Mouse (Mus musculus): ENCODE measurements at regions not wholly inside any gene's neighbourhood (a gene's known extent, or its start where the extent isn't known, plus 50 kb on each side); places are given as distances from the start of the nearest gene placed in this dataset.

DNA sequence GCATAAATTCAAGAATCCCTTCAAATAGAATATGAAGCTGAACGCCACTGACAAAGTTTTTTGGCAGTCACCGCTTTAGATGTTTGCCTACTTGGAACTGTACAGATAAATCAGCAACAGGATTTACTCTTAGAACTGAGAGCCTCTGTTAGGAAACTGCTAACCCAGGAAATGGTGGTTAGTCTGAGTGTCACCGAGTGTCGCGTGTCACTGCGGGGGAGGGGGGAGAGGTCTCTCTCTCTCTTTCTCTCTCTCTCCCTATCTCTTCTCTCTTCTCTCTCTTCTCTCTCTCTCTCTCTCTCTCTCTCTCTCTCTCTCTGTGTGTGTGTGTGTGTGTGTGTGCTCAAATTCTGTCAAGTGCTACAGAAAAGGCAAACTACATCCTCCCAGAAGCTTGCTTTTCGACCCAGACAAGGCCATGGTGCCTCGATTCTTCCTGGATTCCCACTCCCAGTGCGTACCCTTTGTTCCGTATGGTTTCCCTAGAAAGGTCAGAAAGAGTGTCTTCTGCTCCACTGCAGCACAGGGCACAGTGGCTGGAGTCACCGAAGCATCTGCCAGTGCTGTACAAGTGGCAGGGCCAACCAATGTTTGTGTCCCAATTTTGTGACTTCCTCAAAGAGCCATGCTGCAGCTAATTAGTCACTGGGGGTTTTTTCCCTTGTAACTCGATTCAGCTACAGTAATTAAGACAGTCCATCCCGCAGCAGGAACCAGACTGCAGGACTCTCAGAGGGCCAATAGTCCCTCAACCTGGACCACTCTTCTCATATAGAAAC, 87.0 kb downstream of the Cog6 start:
- DNase-seq (ENCODE audit: low spot score in 2 of 2): no peak

DNA sequence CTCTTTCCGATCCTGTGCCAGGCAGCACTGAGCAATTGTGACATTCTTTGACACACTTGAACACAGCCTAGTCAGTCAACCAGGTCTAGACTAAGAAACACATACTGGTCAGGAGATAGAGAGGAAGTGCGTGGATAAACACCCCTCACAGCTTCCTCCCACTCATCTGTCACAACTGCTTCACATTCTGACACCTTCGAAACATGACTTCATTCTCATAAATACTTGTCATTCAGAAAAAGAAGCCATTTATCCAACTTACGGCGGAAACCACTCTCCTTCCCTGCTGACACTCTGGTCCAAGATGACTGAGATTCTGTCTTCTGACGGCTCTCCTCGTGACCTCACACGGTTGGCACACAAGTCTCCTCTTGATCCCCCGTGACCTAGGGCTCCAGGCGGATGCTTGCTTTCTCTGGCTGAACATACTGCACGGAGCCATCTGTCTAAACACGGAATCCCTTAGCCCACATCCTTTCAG, 89.6 kb downstream of the Cog6 start:
- no peak for DNase-seq (ENCODE audit: low spot score in 2 of 2)

DNA sequence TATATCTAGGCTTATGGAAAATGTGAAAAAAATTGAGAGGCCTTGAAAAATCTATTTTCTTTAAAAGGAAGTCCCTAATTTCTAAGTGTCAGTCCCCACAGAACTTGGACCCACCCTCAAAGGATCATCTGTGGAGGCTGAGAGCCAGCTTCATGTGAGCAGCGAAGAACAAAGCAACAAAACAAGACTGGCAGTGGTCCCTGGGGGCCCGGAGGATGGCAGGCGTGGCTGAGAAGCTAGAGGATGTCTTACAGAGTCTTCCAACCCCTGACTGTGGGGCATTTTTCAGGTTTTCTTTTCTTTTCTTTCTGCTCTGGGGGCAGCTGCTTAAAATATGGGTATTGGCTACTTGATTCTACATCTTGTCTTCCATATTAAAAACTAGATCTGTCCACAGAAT, 90.5 kb downstream of the Cog6 start:
- DNase-seq (ENCODE audit: low spot score in 2 of 2): no peak

DNA sequence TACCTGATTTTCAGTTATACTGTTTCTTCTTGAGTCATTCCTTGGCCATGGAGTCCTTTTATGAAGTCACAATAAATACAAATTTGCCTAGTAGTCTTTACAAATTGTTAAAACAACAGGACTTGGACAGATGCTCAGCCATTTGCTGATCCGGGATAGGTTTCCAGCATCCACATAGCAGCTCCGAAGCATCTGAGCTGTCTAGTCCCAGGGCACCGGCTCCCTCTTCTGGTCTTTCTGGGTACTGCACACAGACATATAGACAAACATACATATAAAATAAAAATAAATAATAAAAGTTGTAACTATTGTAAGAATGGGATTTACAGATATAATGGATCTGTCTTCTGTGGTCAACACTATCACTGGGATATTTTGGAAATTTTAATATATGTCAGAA, 91.8 kb downstream of the Cog6 start:
- no peak for DNase-seq (ENCODE audit: low spot score in 2 of 2)

DNA sequence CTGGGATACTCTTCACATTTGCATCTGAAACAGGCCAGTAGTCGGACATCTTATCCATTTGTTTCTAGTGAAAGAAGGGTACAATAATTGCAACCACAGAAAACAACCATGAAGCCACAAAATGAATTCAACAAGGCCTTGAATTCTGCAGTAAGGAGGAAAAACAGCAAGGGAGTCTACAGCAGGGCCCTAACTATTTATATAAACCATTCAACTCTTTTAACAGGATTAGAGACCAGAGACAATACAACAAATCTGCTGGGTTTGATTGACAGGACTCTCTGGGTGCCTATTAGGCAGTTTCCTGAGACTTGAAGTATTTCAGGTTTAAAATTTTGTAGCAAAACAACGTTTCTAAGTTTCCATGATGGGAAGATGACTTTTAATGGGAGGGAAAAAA, 92.4 kb downstream of the Cog6 start:
- no peak for DNase-seq (ENCODE audit: low spot score in 2 of 2)

DNA sequence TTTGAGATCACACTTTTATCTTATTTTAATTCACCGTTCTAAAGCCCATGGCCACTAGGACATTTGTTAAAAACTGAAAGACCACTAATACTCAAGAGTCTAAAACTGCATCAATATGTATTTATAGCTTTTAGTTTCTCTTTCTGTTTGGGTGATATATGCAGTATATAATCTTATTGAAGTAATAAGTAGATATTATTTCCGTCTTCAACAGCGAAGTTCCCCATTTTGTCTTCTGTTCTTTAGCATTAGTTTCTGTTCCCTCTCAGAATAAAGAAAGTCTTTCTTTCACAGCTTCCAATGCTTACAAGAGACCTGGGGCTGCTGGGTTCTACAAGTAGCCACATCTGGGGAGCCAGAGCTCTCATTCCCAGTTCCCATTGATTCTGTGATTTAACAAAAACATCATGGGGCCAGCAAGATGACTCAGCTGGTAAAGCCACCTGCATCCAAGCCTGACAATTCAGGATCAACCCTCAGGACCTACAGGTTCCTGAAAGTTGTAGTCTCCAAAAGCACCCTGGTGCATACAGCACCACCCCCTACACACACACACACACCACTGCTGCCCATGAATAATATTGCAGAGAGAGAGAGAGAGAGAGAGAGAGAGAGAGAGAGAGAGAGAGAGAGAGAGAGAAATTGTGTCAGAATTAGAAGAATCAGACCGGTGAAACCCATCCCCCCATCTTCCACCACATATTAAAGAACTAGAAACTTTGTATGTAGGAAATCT, 93.0 kb downstream of the Cog6 start:
- no peak for DNase-seq (ENCODE audit: low spot score in 2 of 2)

DNA sequence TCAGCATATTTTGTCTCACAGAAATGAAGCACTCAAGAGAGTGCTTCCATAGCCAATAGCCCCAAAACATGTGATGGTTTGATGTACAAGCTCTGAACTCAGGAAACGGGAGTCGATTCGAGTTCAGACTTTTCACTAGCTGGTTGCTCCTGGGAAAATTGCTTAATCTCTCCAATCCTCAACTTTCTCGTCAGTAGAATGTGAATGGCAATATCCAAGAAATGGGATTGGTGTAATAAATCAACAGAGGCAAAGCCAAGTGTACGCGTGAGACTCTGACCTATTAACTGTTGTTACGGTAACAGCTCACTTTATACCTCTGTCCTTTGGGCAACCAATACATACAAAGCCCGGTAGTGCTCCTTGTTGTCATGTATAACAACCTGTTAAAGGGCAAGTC, 94.6 kb downstream of the Cog6 start:
- DNase-seq (ENCODE audit: low spot score in 2 of 2): no peak

DNA sequence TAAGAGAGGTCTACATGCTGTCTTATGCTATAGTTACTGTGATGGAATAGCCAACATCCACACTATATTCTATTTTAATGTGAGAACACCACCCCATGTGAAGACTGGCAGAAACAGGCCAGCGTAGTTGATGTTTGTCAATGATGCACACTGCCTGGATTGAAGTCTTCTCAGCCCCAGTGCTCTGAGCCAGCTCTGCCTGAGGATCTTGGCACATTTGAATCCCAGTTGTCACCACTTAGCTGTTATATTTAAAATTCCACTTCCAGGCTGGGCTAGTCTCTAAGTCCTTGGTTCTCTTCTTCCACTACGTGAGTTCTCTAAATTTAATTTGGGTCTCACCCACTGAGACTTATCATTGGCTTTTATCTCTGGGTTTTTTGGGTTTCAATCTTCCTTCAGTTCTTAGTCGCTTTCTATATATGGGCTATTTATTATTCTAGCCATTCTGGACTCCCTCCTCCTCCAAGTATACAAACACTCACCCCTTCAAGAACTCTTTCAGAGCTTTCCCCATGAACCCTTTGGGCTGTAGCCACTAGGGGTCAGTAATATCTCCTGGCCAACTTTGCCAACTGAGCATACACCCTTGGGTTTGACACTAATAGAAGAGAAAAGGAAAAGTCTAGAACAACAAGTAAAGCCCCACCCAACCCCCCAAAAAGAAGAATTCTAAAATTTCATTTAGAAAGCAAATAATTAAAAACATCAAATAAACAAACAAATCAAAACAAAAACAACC, 110.0 kb downstream of the Cog6 start:
- no peak for DNase-seq (ENCODE audit: low spot score in 2 of 2)

DNA sequence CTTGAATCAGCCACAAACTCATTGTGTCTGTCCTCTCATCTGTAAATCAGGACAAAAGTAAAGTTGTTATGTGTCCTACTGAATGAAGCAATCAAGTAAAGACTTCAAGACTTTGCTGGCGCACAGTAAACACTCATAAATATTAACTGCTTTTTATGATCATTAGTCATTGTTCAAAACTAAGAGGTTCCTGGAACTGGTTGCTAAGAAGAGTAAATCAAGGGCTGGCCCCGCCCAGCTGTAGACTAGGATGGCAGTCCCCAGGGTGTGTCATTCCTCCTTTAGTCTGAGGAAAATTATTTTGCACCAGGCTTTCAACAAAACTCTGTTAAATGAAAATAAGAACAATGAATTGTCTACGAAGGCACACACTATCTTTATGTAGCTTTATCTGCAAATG, 113.0 kb downstream of the Cog6 start:
- no peak for DNase-seq (ENCODE audit: low spot score in 2 of 2)

DNA sequence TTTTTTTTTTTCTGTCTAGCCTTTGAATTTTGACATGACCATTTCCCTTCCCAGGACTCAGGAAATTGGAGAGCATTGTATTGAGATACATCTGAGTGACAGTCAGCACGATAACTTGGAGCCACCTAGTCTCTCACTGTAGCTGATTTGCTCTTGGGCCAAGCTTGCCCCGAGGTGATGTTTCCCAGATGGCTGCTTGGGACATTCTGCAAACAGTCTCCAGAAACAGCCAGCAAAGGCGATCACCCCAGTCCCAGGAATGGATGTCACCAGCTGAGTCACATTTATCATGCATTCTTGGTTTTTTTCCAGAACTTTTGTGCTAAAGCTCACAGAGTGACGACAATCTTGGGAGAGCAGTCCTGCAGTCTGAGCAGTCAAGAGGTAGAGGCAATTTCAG, 119.4 kb downstream of the Cog6 start:
- DNase-seq (ENCODE audit: low spot score in 2 of 2): no peak

DNA sequence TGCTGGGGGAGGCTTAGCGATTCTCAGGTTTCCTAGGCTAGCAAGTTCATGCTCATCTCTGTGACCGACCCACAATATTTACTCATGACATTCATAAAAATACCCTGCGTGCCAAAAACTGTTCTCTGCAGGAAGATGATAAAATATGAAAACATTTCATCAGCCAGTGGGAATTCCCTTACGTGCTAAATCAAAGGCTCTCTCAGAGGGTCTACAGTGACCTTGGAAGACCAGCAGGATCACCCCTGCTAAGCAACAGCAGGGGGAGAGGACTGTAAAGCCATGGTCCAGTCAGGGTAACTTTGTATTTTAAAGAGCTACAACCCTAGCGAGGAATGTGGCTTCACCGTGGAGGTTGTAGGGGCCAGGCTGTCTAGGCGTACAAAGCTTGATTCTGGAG, 120.6 kb downstream of the Cog6 start:
- no peak for DNase-seq (ENCODE audit: low spot score in 2 of 2)

DNA sequence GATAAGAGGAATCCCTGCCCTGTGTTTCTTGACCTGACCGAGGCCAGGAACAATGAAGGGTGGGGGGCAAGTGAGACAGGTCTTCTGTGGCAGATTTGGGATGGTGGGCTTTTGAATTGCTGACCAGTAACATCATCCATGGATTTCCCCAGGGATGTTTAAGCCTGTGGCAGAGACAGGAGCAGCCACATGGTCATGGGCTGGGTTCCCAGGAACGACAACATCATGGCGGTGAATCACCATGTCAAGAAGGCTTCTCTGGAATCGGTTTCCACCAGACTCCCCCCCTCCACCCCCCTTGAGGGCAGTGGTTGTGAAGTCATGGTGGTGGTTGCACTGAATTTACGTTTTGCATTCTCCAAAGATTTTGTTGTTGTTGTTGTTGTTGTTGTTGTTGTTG, 121.3 kb downstream of the Cog6 start:
- DNase-seq (ENCODE audit: low spot score in 2 of 2): no peak

DNA sequence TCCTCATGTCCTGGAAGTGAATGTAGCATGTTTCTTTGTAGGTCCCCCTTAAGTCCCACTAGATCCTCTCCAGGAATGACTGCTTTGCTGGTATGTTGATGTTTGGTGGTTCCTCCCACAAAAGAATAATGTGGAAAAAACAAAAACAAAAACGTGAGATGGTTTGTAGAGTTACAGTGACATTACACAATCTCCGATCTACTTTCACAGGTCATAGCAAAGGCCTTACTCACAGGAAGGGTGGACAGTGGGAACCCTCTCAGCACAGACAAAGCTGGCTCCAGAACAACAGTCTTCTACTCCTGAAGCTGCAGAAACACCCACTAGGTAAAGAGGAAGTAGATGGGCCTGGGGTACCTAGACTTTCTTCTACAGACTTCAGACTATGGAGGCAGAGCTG, 122.2 kb downstream of the Cog6 start:
- DNase-seq (ENCODE audit: low spot score in 2 of 2): no peak

DNA sequence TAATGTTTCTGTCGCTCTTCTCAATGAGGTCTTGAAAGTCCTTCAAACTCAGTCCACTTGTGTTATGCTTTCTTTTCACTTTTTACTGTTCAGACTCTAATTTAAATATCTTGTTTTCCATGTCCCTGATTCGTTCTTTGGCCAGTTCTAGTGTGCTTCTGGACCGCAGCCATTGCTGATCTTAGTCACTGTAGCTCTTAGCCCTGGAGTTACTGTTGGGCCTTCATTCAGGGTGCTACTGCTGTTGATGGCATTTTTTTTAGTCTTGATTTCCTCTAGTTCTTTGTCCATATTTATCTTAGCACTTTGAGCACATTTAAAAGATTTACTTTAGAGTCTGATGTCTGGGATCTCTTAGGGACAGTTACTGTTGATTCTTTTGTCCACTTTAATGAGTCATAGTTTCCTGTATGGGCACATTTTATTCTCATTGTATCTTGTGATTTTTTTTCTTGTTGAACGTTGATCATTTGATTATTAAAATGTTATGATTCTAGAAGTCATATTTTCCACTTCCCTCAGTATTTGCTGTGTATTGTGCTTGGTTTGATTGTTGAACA, 127.8 kb downstream of the Cog6 start:
- no peak for DNase-seq (ENCODE audit: low spot score in 2 of 2)

DNA sequence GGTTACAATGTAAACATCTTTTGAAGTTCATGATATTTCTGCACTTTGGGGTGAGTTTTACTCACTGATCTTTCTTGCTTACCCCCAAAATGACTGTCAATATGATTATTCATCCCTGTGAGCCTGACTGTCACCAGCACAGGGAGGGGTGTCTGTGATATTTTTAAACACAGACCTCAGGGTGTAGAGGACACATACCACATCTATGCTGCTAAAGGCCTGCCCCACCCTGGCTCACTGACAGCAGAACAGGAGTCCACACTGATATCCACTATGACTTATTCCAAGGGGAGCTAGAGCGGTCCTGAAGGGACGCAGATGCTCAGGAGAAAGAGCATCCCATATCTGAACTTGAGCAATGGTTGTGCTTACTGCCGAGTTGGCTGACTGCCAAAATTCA, 135.1 kb downstream of the Cog6 start:
- no peak for DNase-seq (ENCODE audit: low spot score in 2 of 2)

DNA sequence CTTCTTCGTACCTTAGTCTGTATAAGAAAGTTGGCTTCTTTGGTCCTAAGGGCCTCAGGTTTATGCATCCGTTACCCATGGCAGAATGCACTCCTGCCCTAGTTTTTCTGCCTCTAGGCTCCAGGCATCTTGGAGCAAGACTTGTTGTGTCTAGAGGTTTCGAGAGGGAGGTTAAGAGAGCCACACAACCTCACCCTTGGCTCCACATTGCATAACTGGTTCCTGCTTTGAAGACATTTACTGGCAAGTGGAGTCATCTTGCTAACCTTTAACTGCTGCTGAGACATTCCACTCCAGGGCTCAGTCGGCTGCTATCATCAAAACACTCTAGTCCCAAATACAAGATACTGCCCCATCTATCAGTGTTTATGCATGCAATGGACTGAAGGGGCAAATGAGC, 135.9 kb downstream of the Cog6 start:
- no peak for DNase-seq (ENCODE audit: low spot score in 2 of 2)

DNA sequence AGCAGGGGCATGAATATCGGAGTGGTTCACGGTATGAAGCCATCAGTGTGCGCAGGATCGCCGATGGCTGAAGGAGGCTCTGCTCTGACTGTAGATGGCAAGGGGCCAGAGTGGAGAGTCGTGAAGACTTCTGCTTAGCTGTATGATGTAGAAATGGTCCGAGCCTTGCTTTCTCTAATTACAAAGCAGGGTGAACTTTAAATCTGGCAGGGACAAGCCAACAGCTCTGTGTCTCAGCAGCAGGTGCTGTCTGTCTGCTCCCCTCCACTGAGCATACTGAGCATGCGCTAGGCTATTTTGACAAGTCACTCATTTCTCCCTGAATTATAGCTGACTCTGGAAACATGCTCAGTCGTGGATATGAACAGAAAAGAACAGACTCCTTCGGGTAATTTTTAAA, 137.3 kb downstream of the Cog6 start:
- no peak for DNase-seq (ENCODE audit: low spot score in 2 of 2)

DNA sequence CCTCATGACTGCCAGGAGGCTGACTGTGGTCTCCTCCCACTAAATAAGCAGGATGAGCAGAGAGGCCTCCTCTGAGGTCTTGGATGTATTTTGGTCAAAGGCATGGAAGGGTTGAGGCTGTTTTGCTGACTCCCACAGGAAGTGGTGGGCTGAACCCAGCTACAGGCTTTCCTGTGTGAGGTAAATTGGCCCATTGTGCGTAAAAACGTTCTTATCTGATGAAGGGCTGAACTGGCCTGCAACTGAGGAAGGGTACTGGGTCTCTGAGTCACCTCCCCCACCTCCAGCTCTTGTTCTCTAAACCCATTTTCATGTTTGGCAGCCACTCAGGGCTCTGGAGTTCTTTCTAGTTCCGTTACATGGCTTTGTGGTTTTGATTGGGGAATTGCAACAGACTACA, 138.7 kb downstream of the Cog6 start:
- DNase-seq (ENCODE audit: low spot score in 2 of 2): no peak

DNA sequence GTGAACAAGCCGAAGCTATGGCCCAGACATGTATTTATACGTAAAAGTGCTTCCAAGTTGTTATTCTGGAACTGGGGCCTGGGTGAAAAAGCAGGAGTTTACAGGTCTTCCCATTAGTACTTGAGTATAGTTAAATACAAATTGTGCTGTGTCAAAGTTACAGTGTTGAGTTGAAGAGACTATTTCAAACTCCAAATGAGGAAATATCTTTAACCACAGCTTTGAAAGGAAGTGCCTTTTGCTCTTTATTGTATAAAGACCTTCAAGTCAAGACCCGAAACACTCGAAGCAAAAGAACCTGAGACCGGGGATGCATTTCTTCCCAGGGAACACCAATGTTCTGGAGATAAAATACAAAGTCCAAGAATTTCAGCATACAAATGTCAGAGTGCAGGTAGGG, 144.8 kb downstream of the Cog6 start:
- no peak for DNase-seq (ENCODE audit: low spot score in 2 of 2)

DNA sequence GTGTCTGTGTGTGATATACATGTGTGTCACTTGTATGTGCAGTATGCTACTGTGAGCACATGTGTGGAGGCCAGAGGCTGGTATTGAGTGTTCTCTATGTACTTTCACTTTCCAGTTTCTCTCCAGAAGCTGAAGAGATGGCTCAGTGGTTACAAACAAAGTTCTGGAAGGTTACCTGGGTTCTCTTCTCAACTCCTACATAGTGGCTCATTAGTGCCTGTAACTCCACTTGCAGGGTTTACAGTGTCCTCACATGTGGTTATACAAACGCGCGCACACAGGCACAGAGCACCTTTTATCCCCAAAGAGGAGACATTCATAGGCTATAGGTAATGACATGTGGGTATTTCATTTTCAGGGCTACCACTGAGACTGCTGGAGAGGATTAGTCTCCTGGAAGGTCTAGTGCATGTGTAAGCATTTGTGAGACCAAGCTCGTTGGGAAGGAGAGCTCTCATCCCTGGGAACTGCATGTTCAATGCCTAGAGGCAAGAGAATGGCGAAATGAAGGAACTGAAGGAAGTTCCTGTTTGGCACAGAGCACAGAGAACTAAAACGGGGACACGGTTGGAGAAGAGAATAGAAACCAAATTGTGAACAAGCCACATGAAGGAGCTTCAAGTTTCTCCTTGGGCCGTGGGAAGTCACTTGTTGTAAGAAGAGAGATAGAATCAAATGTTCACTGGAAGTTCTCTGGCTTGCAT, 153.7 kb downstream of the Cog6 start:
- DNase-seq (ENCODE audit: low spot score in 2 of 2): no peak

DNA sequence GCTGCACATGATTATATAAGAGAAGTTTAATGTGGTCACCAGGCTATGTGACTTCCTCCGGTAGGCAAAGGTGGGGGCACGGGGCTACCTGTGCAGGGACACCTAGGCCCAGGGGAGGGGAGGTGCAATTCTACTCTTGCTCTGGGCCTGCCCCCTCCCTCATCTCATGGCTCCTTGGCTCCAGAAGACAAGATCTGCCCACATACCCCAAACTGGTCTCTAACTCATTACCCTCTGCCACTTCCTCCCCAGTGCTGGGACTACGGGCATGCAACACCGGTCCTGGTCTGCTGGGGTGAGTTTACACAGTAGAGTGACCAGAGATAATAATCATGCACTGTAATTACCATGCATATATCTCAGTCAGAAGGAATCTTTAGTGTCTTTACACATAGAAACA, 155.0 kb downstream of the Cog6 start:
- no peak for DNase-seq (ENCODE audit: low spot score in 2 of 2)

Data from gastrocnemius, postnatal 4 days (tissue).